Mouse (Mus musculus) CH12.LX (cell line): ENCODE measurements around the gene Kera. TPM values are rescaled to one million over a fixed set of nuclear protein-coding genes. Genes with fewer than 3 reads are reported as not detected.

ENCODE experiments used
- DNase-seq: peaks from one replicate; pipeline ENCODE4 v3.0.0-alpha.2; 2013; ENCODE audit errors: extremely low read depth
- H3K27ac ChIP-seq: 2 replicates; pipeline ENCODE4 v1.5.1; 2012; ENCODE audit warnings: low read depth, mild to moderate bottlenecking, control low read depth, moderate library complexity; ENCODE audit not compliant: insufficient read depth
- H3K27me3 ChIP-seq: replicated peaks from 2 replicates; pipeline ENCODE3; 2012; ENCODE audit warnings: inconsistent platforms
- H3K36me3 ChIP-seq, 2 experiments: replicated peaks in 1 of 2; 2 replicates each; pipeline versions ENCODE3 to v1.6.1; 2012; ENCODE audit warnings: inconsistent platforms in 1 of 2, low read length in 1 of 2, mild to moderate bottlenecking in 1 of 2, mixed read lengths in 1 of 2, moderate library complexity in 1 of 2; ENCODE audit not compliant: control insufficient read depth in 1 of 2, insufficient read depth in 1 of 2
- H3K4me1 ChIP-seq, 2 experiments: 2 replicates each; pipeline ENCODE4 v1.6.1; 2012; ENCODE audit warnings: inconsistent platforms in 1 of 2, moderate library complexity in 1 of 2; ENCODE audit not compliant: insufficient read depth in 2 of 2, control insufficient read depth in 1 of 2
- H3K4me2 ChIP-seq: 2 replicates; pipeline ENCODE4 v1.6.1; 2012; ENCODE audit warnings: low read depth, mild to moderate bottlenecking, control low read depth; ENCODE audit not compliant: poor library complexity, insufficient read depth, severe bottlenecking
- H3K4me3 ChIP-seq, 3 experiments: fragments of 150-350 bp in 1 of 3; sonication (generic) in 1 of 3; replicated peaks in 1 of 3; 2 replicates each; pipeline versions ENCODE3 to v1.5.1; 2011 to 2012; ENCODE audit warnings: low read depth in 2 of 3, low read length in 2 of 3, mild to moderate bottlenecking in 2 of 3, moderate library complexity in 2 of 3, control low read depth in 1 of 3, improper control_type of control experiment in 1 of 3, inconsistent platforms in 1 of 3, mixed read lengths in 1 of 3; ENCODE audit not compliant: poor library complexity in 1 of 3
- H3K79me2 ChIP-seq: replicated peaks from 2 replicates; pipeline ENCODE4 v1.6.1; 2012; ENCODE audit warnings: mild to moderate bottlenecking, moderate library complexity; ENCODE audit not compliant: control insufficient read depth, poor library complexity, insufficient read depth, severe bottlenecking; ENCODE audit errors: extremely low read depth
- H3K9ac ChIP-seq: 2 replicates; pipeline ENCODE4 v1.6.1; 2012; ENCODE audit warnings: low read depth, mild to moderate bottlenecking, control low read depth, moderate library complexity; ENCODE audit not compliant: insufficient read depth
- H3K9me3 ChIP-seq: replicated peaks from 2 replicates; pipeline ENCODE3; 2012; ENCODE audit warnings: low read length, inconsistent platforms, mixed read lengths
- BHLHE40 ChIP-seq: IDR thresholded peaks from 2 replicates; pipeline ENCODE4 v1.6.1; 2011; ENCODE audit warnings: mild to moderate bottlenecking, low read depth, low read length, improper control_type of control experiment
- CHD1 ChIP-seq: IDR thresholded peaks from 2 replicates; pipeline ENCODE4 v1.6.1; 2012; ENCODE audit warnings: low read depth, low read length, improper control_type of control experiment, inconsistent platforms
- CHD2 ChIP-seq: IDR thresholded peaks from 2 replicates; pipeline ENCODE4 v1.6.1; 2011; ENCODE audit warnings: low read length, improper control_type of control experiment
- E2F4 ChIP-seq: IDR thresholded peaks from 2 replicates; pipeline ENCODE4 v1.6.1; 2011; ENCODE audit warnings: low read depth, low read length, improper control_type of control experiment; ENCODE audit not compliant: insufficient replicate concordance
- ELF1 ChIP-seq: IDR thresholded peaks from 2 replicates; pipeline ENCODE4 v1.6.1; 2014; ENCODE audit warnings: low read depth, mild to moderate bottlenecking, inconsistent platforms, low read length, improper control_type of control experiment
- ETS1 ChIP-seq: conservative IDR thresholded peaks from 2 replicates; pipeline ENCODE4 v1.6.1; 2012; ENCODE audit warnings: low read depth, mild to moderate bottlenecking, inconsistent platforms, low read length, improper control_type of control experiment, moderate library complexity
- HCFC1 ChIP-seq: IDR thresholded peaks from 2 replicates; pipeline ENCODE4 v1.6.1; 2012; ENCODE audit warnings: low read depth, mild to moderate bottlenecking, inconsistent platforms, low read length, improper control_type of control experiment
- KAT2A ChIP-seq: IDR thresholded peaks from 2 replicates; pipeline ENCODE4 v1.6.1; 2012; ENCODE audit warnings: low read length, improper control_type of control experiment, inconsistent platforms; ENCODE audit not compliant: insufficient replicate concordance
- MAFK ChIP-seq: IDR thresholded peaks from 2 replicates; pipeline ENCODE4 v1.6.1; 2011; ENCODE audit warnings: low read length, improper control_type of control experiment; ENCODE audit not compliant: insufficient replicate concordance
- MAZ ChIP-seq: IDR thresholded peaks from 2 replicates; pipeline ENCODE4 v1.6.1; 2012; ENCODE audit warnings: low read depth, mild to moderate bottlenecking, inconsistent platforms, low read length, improper control_type of control experiment, moderate library complexity
- MXI1 ChIP-seq: IDR thresholded peaks from 2 replicates; pipeline ENCODE4 v1.6.1; 2011; ENCODE audit warnings: mild to moderate bottlenecking, low read depth, low read length, improper control_type of control experiment
- RAD21 ChIP-seq: IDR thresholded peaks from 2 replicates; pipeline ENCODE4 v1.6.1; 2011; ENCODE audit warnings: low read depth, mild to moderate bottlenecking, low read length, improper control_type of control experiment, moderate library complexity
- RCOR1 ChIP-seq: conservative IDR thresholded peaks from 2 replicates; pipeline ENCODE4 v1.6.1; 2012; ENCODE audit warnings: low read depth, mild to moderate bottlenecking, inconsistent platforms, low read length, improper control_type of control experiment
- SIN3A ChIP-seq: IDR thresholded peaks from 2 replicates; pipeline ENCODE4 v1.6.1; 2012; ENCODE audit warnings: low read length, improper control_type of control experiment, inconsistent platforms
- SMC3 ChIP-seq: IDR thresholded peaks from 2 replicates; pipeline ENCODE4 v1.6.1; 2011; ENCODE audit warnings: low read depth, low read length, improper control_type of control experiment
- TBP ChIP-seq: conservative IDR thresholded peaks from 2 replicates; pipeline ENCODE4 v1.6.1; 2011; ENCODE audit warnings: low read depth, low read length, improper control_type of control experiment
- UBTF ChIP-seq: IDR thresholded peaks from 2 replicates; pipeline ENCODE4 v1.6.1; 2012; ENCODE audit warnings: low read depth, mild to moderate bottlenecking, inconsistent platforms, low read length, improper control_type of control experiment, moderate library complexity
- USF2 ChIP-seq: conservative IDR thresholded peaks from 2 replicates; pipeline ENCODE4 v1.6.1; 2011; ENCODE audit warnings: low read depth, low read length, improper control_type of control experiment
- ZC3H11A ChIP-seq: IDR thresholded peaks from 2 replicates; pipeline ENCODE4 v1.6.1; 2012; ENCODE audit warnings: low read depth, mild to moderate bottlenecking, inconsistent platforms, low read length, improper control_type of control experiment
- ZMIZ1 ChIP-seq: IDR thresholded peaks from 2 replicates; pipeline ENCODE4 v1.6.1; 2012; ENCODE audit warnings: low read depth, mild to moderate bottlenecking, inconsistent platforms, low read length, improper control_type of control experiment
- ZNF384 ChIP-seq: IDR thresholded peaks from 2 replicates; pipeline ENCODE4 v1.6.1; 2012; ENCODE audit warnings: low read depth, low read length, improper control_type of control experiment, inconsistent platforms
- dilution Hi-C: fragments of 300-500 bp; cut with MboI; formaldehyde crosslinking; loops from 2 replicates; pipeline ENCODE4 v1.14.3; 2020; ENCODE audit warnings: low sequenced_read_pairs; ENCODE audit not compliant: extremely low pct_unique_long_range_greater_than_20kb, extremely low pct_ligation_motif_present
- in situ Hi-C: fragments of 300-500 bp; cut with MboI; formaldehyde crosslinking; loops from 3 replicates; pipeline ENCODE4 v1.14.3; 2019; ENCODE audit warnings: low sequenced_read_pairs, low pct_ligation_motif_present, low pct_unique_long_range_greater_than_20kb, mixed read lengths
- polyA plus RNA-seq: library from polyadenylated mRNA; unstranded; fragments of >175 nt; gene quantifications from 2 replicates; pipeline ENCODE4 v1.2.1, GENCODE M21; 2012; ENCODE audit warnings: low read depth; ENCODE audit not compliant: insufficient read length
- total RNA-seq, 2 experiments: library from RNA; depleted of rRNA; stranded (reverse); fragments of 300-350 nt in 1 of 2; fragments of >200 nt in 1 of 2; gene quantifications; 2 replicates each; pipeline ENCODE4 v1.2.3; 2012 to 2014

The Kera gene
- total and polyA plus RNA-seq, 3 experiments, result not detected

GRCm38 (mm10) chr10:97587159-97587558 is 19.5 kb upstream of the Kera start:
- H3K9me3 ChIP-seq, result no peaks in the 10 kb centered on the region
- H3K27ac ChIP-seq, result no peak overlapping the region
- dilution Hi-C loops, result no loop called here
- H3K36me3 ChIP-seq, result no peaks in the 10 kb centered on the region
- H3K4me2 ChIP-seq, result no peak overlapping the region
- no peaks in the 10 kb centered on the region for H3K4me1 ChIP-seq
- in situ Hi-C loops, result no loop called here
- TF ChIP-seq MAFK, result no peak
- no peak for TF ChIP-seq SMC3
- TF ChIP-seq CHD1, result no peak
- TF ChIP-seq HCFC1, result no peak
- TF ChIP-seq CHD2, result no peak
- TF ChIP-seq BHLHE40, result no peak
- TF ChIP-seq SIN3A, result no peak
- TF ChIP-seq USF2, result no peak
- no peak for TF ChIP-seq ETS1
- no peak for TF ChIP-seq E2F4
- no peak for TF ChIP-seq KAT2A
- H3K4me3 ChIP-seq, result no peak overlapping the region
- H3K27me3 ChIP-seq, result no peaks in the 10 kb centered on the region
- DNase-seq, result no peak
- no peaks in the 10 kb centered on the region for H3K79me2 ChIP-seq
- no peak overlapping the region for H3K9ac ChIP-seq

- in situ Hi-C loops (no loop called here), dilution Hi-C loops (no loop called here)
Observed at GRCm38 (mm10) chr10:97589574-97589973, 17.1 kb upstream of the Kera start.

More at GRCm38 (mm10) chr10:97589574-97589973, 17.1 kb upstream of the Kera start:
- TF ChIP-seq RCOR1, result no peak
- TF ChIP-seq HCFC1, result no peak
- TF ChIP-seq RAD21, result no peak
- TF ChIP-seq CHD2, result no peak
- no peak for TF ChIP-seq BHLHE40
- TF ChIP-seq TBP, result no peak
- no peak for TF ChIP-seq ZMIZ1
- TF ChIP-seq UBTF, result no peak
- TF ChIP-seq ELF1, result no peak
- TF ChIP-seq MXI1, result no peak
- no peak for TF ChIP-seq ZNF384
- TF ChIP-seq MAZ, result no peak
- TF ChIP-seq ETS1, result no peak
- TF ChIP-seq ZC3H11A, result no peak
- Histone ChIP-seq H3K27ac (no peak overlapping the region), H3K9ac (no peak overlapping the region), H3K4me2 (no peak overlapping the region), H3K4me3 (no peak overlapping the region), H3K9me3 (no peaks in the 10 kb centered on the region), H3K79me2 (no peaks in the 10 kb centered on the region), H3K27me3 (no peaks in the 10 kb centered on the region), H3K4me1 (no peaks in the 10 kb centered on the region), H3K36me3 (no peaks in the 10 kb centered on the region)
- DNase-seq, result no peak
